Mouse (Mus musculus) heart, embryonic 11.5 days (tissue): ENCODE data around the gene Olfr1029. TPM values are rescaled to one million over a fixed set of nuclear protein-coding genes. Genes with fewer than 3 reads are reported as not detected.

Source experiments
- polyA plus RNA-seq: library from polyadenylated mRNA; unstranded; fragments of >200 nt; fragmentation: Nextera tagmentation; extraction: Ambion mirVana; gene quantifications from 2 replicates; pipeline ENCODE4 v1.2.1, GENCODE M21; 2014

The Olfr1029 gene
- polyA plus RNA-seq, 1 experiment from 2014 or later = not detected

Other genes starting within 250 kb of the Olfr1029 start
- gene Olfr1012, start 211.1 kb upstream of the Olfr1029 start, polyA plus RNA-seq = not detected in 2 replicates
- not detected in 2 replicates for gene Olfr1013, start 206.8 kb upstream of the Olfr1029 start, polyA plus RNA-seq
- not detected in 2 replicates for gene Olfr1014, start 201.2 kb upstream of the Olfr1029 start, polyA plus RNA-seq
- not detected in 2 replicates for gene Olfr1015, start 191.9 kb upstream of the Olfr1029 start, polyA plus RNA-seq
- not detected in 2 replicates for gene Olfr1016, start 171.4 kb upstream of the Olfr1029 start, polyA plus RNA-seq
- gene Olfr1018, start 155.4 kb upstream of the Olfr1029 start, polyA plus RNA-seq = not detected in 2 replicates
- not detected in 2 replicates for gene Olfr1019, start 128.4 kb upstream of the Olfr1029 start, polyA plus RNA-seq
- gene Olfr1020, start 126.9 kb upstream of the Olfr1029 start, polyA plus RNA-seq = not detected in 2 replicates
- gene Olfr1022, start 105.3 kb upstream of the Olfr1029 start, polyA plus RNA-seq = not detected in 2 replicates
- not detected in 2 replicates for gene Olfr1023, start 88.3 kb upstream of the Olfr1029 start, polyA plus RNA-seq
- not detected in 2 replicates for gene Olfr1024, start 68.8 kb upstream of the Olfr1029 start, polyA plus RNA-seq
- not detected in 2 replicates for gene Olfr1025-ps1, start 58.7 kb upstream of the Olfr1029 start, polyA plus RNA-seq
- gene Olfr1026, start 52.3 kb upstream of the Olfr1029 start, polyA plus RNA-seq = not detected in 2 replicates
- gene Olfr1028, start 23.5 kb upstream of the Olfr1029 start, polyA plus RNA-seq = not detected in 2 replicates
- not detected in 2 replicates for gene Olfr1030, start 5.4 kb downstream of the Olfr1029 start, polyA plus RNA-seq
- not detected in 2 replicates for gene Olfr1031, start 16.4 kb downstream of the Olfr1029 start, polyA plus RNA-seq
- not detected in 2 replicates for gene Olfr1032, start 31.6 kb downstream of the Olfr1029 start, polyA plus RNA-seq
- 0.34 TPM in 1 of 2 replicates, not detected in the other for gene Olfr1033, start 46.7 kb downstream of the Olfr1029 start, polyA plus RNA-seq
- gene Olfr1034, start 72.0 kb downstream of the Olfr1029 start, polyA plus RNA-seq = not detected in 2 replicates
- not detected in 2 replicates for gene Olfr1036, start 100.1 kb downstream of the Olfr1029 start, polyA plus RNA-seq
- gene Olfr1037, start 113.5 kb downstream of the Olfr1029 start, polyA plus RNA-seq = not detected in 2 replicates
- gene Olfr1039, start 162.0 kb downstream of the Olfr1029 start, polyA plus RNA-seq = not detected in 2 replicates
- gene Olfr1040, start 172.8 kb downstream of the Olfr1029 start, polyA plus RNA-seq = not detected in 2 replicates
- not detected in 2 replicates for gene Olfr1042, start 187.9 kb downstream of the Olfr1029 start, polyA plus RNA-seq
- gene Olfr1043, start 193.6 kb downstream of the Olfr1029 start, polyA plus RNA-seq = not detected in 2 replicates
- gene Olfr1044, start 203.9 kb downstream of the Olfr1029 start, polyA plus RNA-seq = not detected in 2 replicates
- gene Olfr52, start 211.8 kb downstream of the Olfr1029 start, polyA plus RNA-seq = not detected in 2 replicates
- gene Olfr1045, start 229.1 kb downstream of the Olfr1029 start, polyA plus RNA-seq = not detected in 2 replicates
- gene Olfr1046, start 245.4 kb downstream of the Olfr1029 start, polyA plus RNA-seq = not detected in 2 replicates